Mouse (Mus musculus) adrenal gland, postnatal 36 days (tissue): Measurements from ENCODE around the gene Ccdc24. TPM values are rescaled to one million over a fixed set of nuclear protein-coding genes. Genes with fewer than 3 reads are reported as not detected.
A peak's percentile ranks its signal among the peaks of the same experiment; 100 is the strongest.

Experiments
- DNase-seq, 2 experiments: peaks; one replicate each; pipeline ENCODE4 v3.0.0; 2021; ENCODE audit warnings: mixed read lengths in 1 of 2
- total RNA-seq, 2 experiments: library from RNA; stranded (reverse); gene quantifications; 2 replicates each; pipeline ENCODE4 v1.2.3; 2021

Gene Ccdc24
- total RNA-seq, 2 experiments from 2014 or later: 0.49 to 0.76 TPM

GRCm38 (mm10) chr4:117891738-117892161 is 19.4 kb upstream of the Ccdc24 start, which contains the start of gene Dph2:
TSS of gene Dph2 (minus strand) at chr4:117892032.
- DNase-seq: peak; percentile 86 to 88

GRCm38 (mm10) chr4:117890750-117891149 is 18.4 kb upstream of the Ccdc24 start:
- no peak for DNase-seq

- DNase-seq: no peak
Measured at GRCm38 (mm10) chr4:117890031-117890430, 17.7 kb upstream of the Ccdc24 start.

- no peak for DNase-seq
Measured at GRCm38 (mm10) chr4:117889471-117889870, 17.1 kb upstream of the Ccdc24 start.

GRCm38 (mm10) chr4:117887920-117888319 is 15.6 kb upstream of the Ccdc24 start:
- no peak for DNase-seq

GRCm38 (mm10) chr4:117887133-117887532 is 14.8 kb upstream of the Ccdc24 start, which contains the start of gene Atp6v0b:
TSS of gene Atp6v0b (minus strand) at chr4:117887333.
- DNase-seq: peak; percentile 96 to 97

- DNase-seq: peak in 1 of 2 experiments; percentile 49
Measured at GRCm38 (mm10) chr4:117886644-117887043, 14.3 kb upstream of the Ccdc24 start.

- no peak for DNase-seq
Measured at GRCm38 (mm10) chr4:117885994-117886393, 13.6 kb upstream of the Ccdc24 start.

GRCm38 (mm10) chr4:117885093-117885492 is 12.7 kb upstream of the Ccdc24 start:
- no peak for DNase-seq

GRCm38 (mm10) chr4:117884146-117884545 is 11.8 kb upstream of the Ccdc24 start:
- no peak for DNase-seq

- peak; percentile 73 to 81 for DNase-seq
Measured at GRCm38 (mm10) chr4:117882701-117883691, 10.6 kb upstream of the Ccdc24 start, which contains the start of gene B4galt2. TSS of gene B4galt2 (minus strand) at chr4:117883487.

GRCm38 (mm10) chr4:117878703-117879102 is 6.3 kb upstream of the Ccdc24 start:
- DNase-seq: no peak

- no peak for DNase-seq
Measured at GRCm38 (mm10) chr4:117878301-117878700, 5.9 kb upstream of the Ccdc24 start.

- DNase-seq: peak in 1 of 2 experiments; percentile 61
Measured at GRCm38 (mm10) chr4:117873615-117874014, 1.3 kb upstream of the Ccdc24 start.

GRCm38 (mm10) chr4:117871787-117872186 is 570 bp downstream of the Ccdc24 start:
- no peak for DNase-seq

GRCm38 (mm10) chr4:117870437-117870836 is 1.9 kb downstream of the Ccdc24 start:
- DNase-seq: no peak

GRCm38 (mm10) chr4:117869317-117869716 is 3.0 kb downstream of the Ccdc24 start:
- DNase-seq: no peak

GRCm38 (mm10) chr4:117867823-117868222 is 4.5 kb downstream of the Ccdc24 start:
- DNase-seq: peak; percentile 70 to 77

GRCm38 (mm10) chr4:117867000-117867399 is 5.4 kb downstream of the Ccdc24 start:
- no peak for DNase-seq

- peak; percentile 92 to 93 for DNase-seq
Measured at GRCm38 (mm10) chr4:117866083-117866482, 6.3 kb downstream of the Ccdc24 start.

- peak; percentile 56 to 74 for DNase-seq
Measured at GRCm38 (mm10) chr4:117862823-117863222, 9.5 kb downstream of the Ccdc24 start.

- DNase-seq: no peak
Measured at GRCm38 (mm10) chr4:117860570-117860969, 11.8 kb downstream of the Ccdc24 start.

- DNase-seq: peak; percentile 71 to 90
Measured at GRCm38 (mm10) chr4:117858794-117859193, 13.6 kb downstream of the Ccdc24 start.
